Mouse (Mus musculus) thymus, postnatal 25 days (tissue): Measurements from ENCODE around the gene Thsd4.

Source experiments
- DNase-seq: peaks from one replicate; pipeline ENCODE4 v3.0.0; 2022

Thsd4 gene

GRCm38 (mm10) chr9:59930248-59930647 is 591.6 kb downstream of the Thsd4 start:
- DNase-seq, result no peak
